Mouse (Mus musculus): ENCODE measurements around the gene Zfp775. TPM values are rescaled to one million over a fixed set of nuclear protein-coding genes. Genes with fewer than 3 reads are reported as not detected.
A peak's percentile ranks its signal among the peaks of the same experiment; 100 is the strongest.

Gene Zfp775
- polyA plus RNA-seq (2017; shearing (Covaris generic)), result 10 to 100 TPM in 1 of 2 experiments, 1 to 10 TPM in 1; 5.8 to 10.0 TPM

DNA sequence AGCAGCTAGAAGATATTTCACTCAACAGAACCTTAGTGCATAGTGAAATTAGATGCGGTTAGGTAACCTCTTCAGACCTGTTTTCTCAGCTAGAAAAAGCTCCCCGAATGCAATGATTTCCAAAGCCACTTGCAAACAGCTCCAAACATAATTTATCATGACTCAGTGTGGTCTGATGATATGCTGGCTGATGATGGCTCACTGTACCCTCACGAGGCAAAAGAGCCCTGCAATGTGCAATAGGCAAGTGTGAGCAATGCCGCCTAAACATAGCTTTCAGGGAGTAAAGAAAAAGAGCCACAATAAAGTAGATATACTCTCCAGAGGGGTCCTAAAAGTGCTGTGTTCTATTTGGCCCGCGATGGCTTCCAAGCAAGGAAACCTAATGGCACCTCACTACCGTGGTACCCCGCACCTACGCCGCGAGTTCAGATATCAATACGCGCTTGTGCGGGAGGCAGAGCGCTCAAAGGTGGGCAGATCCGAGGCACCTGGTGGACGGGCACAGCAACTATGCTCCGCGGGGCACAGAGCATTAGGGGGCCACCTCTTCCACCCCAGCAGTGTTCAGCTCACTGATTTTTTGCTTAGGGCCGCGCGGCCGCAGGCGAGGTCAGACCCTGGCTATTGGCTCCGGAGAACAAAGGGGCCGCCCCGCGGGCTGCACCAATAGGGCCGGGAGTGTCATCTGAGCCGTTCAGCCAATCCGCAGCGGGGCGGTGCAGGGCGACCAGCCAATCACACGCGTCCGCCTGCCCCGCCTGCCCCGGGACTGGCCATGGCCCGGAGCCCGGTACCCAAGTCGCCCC lies at the start of gene Zfp775:
Gene Zfp775 (plus strand): TSS at position 793 of the 809 bp plus-strand sequence.
- ATAC-seq, result peak; percentile 97

DNA sequence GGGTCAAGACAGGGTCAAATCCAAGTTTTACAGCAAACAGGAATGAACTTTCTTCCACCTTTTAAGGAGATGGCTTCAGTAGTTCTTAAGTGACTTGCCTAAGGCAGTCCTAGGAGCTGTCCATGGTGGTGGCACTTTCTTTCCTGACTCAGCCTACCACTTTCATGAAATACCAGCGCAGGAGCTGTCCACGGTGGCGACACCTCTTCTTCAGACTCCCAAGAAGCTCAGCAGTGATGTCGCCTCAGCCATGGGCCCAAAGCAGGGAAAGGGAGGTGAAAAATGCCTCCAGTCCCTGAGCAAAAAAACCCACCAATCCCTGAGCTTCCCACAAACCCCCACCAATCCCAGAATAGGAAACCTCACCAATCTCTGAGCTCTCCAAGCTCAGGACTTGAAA lies 48.9 kb upstream of the Zfp775 start:
- no peak for ATAC-seq

DNA sequence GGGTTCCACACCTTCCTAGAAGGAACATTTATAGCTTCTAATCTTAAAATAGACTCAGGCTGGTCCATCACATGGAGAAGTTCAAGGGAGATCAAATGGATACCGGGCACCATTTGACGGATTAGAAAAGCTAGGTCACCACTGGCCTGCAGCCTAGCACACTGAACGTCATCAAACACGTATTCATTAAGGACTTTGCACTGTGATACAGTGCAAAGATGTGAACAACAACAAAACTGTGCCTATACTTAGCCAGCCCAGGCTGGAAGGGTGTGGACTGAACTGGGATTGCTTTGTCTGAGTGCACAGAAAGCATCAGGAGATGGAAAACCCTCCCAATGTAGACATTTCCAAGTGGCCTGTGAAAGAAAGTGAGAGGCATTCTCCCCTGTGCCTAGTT lies 48.0 kb upstream of the Zfp775 start:
- no peak for ATAC-seq

DNA sequence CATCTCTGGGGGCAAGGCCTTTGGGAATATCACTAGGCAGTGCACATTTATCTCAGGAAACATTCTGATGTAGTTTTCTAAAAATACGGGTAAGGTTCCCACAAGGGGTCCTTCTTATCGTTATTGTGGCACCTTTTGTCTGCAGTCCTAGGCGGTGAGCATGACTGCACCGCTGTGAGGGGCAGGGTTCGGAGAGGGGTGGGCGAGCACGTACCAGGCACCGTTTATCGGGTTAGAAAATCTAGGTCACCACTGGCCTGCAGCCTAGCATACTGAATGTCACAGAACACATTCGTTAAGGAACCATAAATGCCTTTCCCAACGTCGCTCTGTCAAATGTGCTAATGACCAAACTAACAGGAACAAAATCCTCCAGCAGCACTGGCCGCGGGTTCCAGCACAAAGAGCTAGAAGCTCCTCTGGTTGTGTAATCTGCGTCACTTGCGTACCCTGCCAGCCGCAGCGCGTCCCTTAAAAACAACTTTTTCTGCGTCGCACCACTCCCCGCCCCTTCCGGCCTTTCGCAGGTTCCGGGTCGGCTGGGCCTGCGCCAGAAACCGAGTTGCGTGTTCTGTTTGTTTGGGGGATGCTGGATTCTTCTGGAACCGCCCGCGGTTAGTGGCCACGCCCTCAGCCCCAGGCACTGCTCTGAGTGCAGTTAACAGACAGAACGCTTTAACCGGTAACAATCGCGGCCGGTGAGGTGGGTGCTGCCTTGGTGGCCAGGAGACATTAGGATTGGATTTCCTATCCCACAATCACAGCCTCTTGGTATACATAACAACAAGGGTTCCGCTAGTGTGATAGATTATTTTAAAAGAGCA lies 47.4 kb upstream of the Zfp775 start, which contains the start of gene Lrrc61:
Gene Lrrc61 (plus strand): TSS at position 517 of the 824 bp plus-strand sequence.
- peak; percentile 96 for ATAC-seq

DNA sequence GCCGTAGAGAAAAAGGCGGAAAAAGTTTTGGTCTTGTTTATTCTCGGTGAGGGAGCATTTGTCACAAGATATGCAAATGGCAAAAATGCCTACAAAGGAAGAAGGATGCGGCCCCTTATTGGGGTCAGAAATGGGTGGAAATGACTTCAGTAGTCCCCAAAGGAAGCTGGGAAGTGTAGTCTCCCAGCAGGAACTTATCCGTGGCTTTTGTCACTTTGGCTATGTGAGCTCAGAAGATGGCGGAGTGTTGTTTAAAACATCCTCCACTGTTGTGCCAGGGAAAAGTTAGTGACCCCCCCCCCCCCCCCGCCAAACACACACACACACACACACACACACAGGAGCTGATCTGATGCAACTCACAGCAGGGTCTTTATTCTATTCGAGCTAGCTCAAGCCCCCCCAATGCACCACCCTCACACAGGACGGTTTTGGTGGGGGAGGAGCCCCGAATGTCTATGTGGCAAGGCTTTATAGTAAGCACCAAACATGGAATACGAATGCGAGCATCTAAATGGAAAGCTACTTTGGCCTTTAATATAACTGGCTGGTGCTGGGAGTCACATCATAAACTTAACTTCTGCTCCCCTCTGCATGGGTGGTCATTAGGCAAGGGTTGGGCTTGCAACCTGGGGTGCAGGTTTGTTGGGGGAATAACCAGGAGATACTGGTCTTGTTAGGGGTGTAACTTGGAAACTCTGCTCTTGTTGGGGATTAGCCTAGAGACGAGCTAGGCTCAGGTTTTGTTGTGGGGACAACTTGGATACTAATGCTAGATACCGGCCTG lies 46.6 kb upstream of the Zfp775 start:
- peak; percentile 16 for ATAC-seq

DNA sequence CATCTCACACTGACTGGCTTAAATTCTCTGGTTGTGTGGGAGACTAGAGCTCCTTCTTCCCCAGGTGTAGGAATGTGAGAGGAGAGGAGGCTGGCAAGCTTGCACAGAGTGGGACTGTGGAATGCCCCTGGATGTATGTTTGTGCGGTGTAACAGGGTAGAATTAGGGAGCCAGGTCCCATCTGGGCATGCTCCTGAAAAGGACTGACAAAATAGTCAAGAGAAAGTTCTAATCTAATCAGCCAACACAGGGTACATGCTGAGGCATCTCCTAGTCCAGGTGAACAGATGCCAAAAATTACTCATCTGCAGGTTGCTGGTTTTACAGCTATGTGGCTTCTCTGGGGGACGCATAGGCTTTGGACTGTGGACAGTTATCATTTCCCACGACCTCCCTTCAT lies 45.9 kb upstream of the Zfp775 start:
- ATAC-seq, result no peak

DNA sequence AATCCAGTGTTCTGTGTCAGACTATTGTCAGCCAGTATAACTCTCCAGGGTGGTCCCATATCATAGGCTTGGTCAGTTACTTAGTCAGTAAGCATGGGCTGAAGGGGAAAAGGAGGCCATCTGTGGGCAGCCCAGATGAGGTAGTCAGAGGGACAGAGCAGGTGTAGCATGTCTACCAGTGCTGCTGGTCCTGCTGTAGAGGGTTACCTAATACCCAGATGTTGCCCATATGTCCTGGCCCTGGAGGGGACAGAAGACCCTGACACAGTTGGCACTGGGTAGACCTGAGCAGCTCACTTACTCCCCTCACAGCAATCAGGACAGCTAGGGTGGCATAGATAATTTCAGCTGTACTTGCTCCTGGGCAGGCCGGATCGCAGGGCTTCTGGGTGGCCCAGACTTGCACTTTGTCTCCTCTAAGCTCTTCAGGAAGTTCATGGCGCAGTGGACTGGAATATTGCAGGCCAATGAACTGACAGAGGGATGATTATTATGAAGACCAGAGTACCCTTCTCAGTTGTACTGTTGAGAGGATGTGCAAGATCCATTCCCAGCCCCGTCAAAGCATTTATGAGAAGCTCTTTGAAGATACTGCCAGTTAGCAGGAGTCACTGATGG lies 36.1 kb upstream of the Zfp775 start:
- no peak for ATAC-seq

DNA sequence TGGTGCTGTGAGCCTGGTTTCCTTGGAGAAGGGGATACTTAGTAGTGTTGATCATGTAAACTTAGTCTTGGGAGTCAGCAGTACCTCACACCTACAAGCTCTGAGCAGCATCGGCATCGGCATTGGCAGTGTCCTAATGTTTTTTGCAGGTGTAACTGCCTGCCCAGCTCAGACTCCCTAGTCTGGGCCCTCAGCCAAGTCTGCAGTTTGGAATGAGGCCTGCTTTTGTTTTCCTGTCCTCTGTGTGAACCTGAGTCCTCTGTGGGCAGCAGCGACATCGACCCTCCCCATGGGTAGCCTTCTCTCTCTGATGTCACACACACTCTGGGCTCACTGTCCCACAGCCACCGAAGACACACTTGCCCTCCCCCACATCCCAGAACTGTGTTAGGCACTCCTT lies 35.6 kb upstream of the Zfp775 start:
- ATAC-seq, result no peak

DNA sequence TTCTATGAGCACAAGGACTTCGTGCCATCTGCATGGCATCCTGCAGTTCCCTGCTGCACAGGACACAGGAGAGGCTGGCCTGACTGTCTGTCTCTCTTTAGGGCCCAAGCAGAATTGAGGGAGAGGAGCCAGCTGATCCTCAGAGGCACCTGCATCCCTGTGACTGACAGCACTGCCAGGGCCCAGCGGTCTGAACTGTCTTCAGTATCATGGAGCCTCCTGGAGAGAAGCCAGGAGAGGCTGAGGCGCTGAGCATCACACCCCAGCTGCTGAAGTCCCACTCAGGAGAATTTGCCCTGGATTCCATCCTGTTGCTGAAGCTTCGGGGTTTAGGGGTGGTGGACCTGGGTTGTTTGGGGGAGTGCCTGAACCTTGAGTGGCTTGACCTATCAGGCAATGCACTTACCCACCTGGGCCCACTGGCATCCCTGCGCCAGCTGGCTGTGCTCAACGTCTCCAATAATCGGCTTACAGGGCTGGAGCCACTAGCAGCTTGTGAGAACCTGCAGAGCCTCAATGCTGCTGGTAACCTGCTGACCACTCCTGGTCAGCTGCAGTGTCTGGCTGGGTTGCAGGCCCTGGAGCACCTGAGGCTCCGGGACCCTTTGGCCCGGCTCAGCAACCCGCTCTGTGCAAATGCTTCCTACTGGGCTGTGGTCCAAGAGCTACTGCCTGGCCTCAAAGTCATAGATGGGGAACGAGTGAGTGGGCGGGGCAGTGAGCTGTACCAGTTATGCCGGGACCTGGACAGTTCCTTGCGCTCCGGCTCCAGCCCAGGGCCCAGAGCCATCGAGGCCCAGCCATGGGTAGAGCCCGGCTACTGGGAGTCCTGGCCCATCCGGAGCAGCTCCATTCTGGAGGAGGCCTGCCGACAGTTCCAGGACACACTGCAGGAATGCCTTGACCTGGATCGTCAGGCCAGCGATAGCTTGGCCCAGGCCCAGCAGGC lies 33.6 kb upstream of the Zfp775 start:
- ATAC-seq, result no peak

DNA sequence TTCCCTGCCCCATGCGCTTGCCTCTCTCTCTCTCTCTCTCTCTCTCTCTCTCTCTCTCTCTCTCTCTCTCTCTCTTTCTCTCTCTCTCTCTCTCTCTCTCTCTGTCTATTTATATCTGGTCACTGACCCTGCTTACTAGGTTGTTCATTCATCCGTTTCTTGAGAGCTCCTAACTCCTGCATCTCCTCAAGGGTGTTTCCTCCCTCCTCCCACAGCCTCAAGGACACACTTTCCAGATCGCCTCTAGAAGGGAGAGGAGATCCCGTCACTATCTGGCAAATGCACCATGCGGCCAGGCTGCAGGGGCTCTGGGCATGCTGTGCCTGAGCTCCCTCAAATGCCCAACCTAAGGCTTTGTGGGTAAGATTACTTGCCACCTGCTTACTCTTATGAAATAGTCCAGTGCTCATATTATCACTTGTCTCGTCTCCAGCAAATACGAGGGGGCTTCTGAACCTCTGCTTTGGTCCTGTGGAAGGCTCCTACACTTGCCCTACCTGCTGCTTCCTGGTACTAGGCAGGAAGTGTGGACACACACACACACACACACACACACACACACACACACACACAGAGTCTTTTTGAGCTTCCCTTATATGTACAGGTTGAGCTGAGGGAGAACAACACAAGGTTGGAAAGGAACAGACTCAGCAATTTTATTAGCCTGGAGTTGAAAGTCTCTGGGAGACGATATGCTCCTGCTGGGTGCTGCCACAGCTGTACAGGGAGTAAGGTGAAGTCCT lies 32.6 kb upstream of the Zfp775 start:
- ATAC-seq, result peak; percentile 54

DNA sequence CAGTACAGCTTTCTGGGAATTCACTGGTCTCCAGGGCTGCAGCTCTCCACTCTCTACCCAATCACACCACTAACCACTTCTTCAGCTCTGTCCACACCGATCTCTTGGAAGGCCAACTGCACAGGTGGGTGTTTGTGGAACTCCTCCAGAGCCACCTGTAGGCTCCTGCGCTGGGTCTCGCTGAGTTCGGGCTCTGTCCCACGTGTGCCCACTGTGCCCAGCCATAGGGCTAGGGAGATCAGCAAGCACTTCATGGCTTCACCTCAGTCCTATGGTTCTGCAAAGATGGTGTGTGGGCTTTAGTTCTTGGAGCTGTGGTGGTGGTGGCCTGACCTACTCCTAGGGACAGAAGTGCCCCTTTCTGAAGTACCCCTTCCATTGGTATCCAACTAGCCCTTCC lies 29.8 kb upstream of the Zfp775 start:
- no peak for ATAC-seq

DNA sequence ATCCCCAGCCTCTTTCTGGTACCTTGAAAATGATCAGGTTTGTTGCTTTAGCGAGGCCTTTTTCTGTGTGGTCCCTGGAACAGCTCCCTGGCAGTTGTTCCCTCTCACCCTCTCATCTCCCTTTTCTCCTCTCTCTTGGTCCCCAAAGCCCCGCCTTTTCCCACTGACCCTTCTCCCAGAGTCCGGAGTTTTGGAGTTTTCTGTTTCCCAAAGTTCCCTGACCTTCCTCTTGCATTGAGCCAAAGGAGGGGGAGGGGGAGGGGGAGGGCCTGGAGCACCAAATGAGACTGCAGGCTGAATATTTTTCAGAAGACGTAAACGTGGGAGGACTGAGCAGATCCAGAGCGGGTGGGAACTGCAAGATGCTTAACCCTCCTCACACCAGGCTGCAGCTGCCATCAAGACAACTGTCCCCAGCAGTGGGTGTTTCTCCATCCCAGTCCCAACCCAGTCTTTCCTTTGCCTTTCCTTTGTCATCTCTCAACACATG lies 29.2 kb upstream of the Zfp775 start, which contains the start of gene Rarres2:
Gene Rarres2 (minus strand): TSS at position 218 of the 490 bp plus-strand sequence.
- ATAC-seq, result no peak

DNA sequence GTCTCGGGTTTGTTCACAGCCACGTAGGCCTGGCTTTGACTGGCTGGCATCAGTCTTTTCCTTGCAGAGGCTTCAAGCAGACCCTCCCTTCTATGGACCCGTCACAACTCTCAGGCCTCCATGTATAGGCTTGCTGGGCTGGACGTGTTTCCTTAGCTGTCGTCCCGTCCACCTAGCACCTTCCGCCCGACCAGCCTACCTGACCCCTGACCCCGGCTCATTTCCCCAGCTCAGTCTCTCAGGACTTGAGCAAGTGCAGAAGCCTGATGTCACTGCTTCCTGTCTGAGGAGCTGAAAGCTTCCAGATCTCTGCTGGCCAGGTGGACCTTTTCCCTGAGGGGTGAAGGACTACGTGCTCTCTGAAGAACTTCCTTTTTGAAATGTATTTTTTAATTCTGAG lies 28.6 kb upstream of the Zfp775 start:
- ATAC-seq, result no peak

DNA sequence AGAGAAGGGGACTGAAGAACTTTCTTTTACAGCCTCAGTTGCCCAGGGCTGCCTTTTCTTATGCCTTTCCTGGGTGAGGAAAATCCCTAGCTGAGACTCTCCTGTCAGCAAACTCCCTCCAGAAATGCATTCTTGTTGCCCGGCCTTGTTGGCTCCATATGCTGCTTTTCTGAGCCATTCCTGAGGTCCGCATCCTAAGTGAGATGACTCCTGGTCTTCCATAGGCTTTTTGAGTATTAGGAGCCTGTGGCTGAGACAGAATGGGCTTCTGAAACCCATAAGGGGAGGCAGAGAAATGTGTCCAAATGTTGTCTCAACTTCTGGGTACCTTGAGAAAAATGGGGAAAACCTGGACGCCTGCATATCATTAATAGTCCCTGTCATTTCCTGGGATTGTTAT lies 27.9 kb upstream of the Zfp775 start:
- no peak for ATAC-seq

DNA sequence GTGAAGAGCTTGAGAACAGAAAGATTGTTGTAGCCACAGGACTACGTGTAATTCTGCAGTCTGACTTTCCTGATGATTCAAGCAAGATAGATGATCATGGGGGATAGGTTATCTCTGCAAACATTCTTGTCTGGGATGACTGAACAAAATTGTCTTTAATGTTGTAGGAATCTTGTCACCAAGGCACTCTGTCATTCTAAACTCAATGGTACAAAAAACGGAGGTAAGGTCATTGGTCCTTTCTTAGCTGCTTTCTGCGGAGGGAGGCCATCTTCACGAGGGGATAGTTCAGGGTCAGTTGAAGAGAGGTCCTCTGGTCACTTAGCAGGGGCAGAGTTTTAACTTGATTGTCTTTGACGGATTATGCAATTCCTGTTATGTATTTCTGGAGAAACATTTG lies 23.1 kb upstream of the Zfp775 start:
- no peak for ATAC-seq

DNA sequence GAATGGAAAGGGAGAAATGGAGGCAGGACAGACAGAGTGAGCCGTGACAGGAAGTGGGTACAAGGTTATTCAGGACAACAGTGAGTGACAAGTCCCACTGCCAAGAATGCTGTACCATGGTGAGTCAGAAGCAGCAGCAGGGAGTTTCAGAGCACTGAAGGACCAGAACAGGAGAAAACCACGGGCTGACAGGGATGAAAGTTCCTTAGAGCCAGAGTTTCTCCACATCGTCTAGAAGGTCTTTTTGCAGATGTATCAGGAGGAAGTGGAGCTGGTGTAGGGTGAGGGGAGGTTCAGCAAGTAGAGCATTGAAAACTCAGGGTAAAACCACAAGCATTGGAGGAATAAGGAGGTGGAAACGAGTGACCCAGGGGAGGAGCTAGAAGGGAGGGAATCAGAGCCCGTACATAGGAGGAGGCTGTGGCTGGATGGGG lies 22.6 kb upstream of the Zfp775 start:
- peak; percentile 82 for ATAC-seq

DNA sequence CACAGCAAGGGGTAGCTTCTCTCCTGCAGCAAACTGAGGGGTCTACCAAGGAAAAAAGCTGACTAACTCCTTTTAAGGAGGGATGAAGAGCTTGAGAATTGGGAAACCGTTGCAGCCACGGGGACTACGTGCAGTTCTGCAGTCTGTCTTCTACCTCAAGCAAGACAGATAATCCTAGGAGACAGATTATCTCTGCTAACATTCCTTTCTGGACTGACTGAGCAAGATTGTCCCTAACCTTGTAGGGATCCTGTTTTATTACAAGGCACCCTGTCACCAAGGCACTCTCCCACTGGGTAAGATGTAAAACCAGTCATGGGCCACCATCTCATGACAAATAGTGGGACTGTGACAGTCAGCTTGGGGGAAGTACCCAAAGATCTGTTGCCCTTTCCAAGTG lies 20.6 kb upstream of the Zfp775 start:
- ATAC-seq, result no peak

DNA sequence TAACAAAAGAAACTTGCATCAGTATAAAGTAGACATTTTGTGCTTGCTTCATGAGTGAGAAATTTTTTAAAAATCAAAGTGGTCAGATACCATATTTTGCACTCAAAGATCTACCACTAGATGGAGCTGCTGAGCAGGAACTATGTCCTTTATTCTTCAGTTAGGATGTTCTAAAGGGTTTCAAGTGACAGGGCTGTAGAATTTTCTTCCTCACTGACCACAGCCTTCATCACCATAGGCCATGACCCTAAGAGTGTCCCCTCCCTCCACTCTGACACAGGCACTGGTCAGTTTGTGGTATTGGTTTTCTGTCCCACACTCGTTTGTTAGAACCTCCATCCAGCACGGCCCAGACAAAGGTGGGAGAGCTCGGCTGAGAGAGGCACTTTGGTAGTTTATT lies 19.8 kb upstream of the Zfp775 start:
- ATAC-seq, result peak; percentile 47

DNA sequence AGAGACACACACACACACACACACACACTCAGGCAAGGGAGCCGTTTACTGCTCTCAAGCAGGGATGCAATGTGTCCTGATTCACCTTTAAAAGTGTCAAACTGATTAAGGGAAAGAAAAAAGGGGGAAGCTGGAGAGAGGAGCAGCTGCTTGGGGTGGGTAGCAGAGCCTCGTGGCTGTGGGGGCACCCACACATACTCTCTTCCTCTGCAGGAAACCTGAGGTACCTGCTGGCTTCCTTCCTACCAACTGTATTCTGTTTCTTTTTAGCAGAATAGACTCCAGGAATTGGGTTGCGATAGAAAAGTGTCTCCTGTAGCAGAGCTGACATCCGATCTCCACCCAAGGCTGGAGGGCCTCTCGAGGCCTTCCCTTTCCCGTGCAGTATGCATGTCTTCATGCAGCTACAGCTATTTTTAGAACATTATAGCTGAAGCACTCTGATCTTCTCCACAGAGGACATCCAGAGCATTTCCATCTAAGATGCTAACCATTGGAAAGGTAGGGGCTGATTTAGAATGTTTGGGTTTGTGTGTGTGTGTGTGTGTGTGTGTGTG lies 12.6 kb upstream of the Zfp775 start, which contains the start of gene Gm45021:
Gene Gm45021 (plus strand): TSS at position 417 of the 557 bp plus-strand sequence.
- no peak for ATAC-seq
